Mouse (Mus musculus) skeletal muscle tissue, adult 2 months (tissue): Measurements from ENCODE around the gene Asic2.

Source experiments
- DNase-seq: peaks from one replicate; pipeline ENCODE4 v3.0.0-alpha.2; 2012; ENCODE audit warnings: low read depth, low spot score

The Asic2 gene

GRCm38 (mm10) chr11:81611948-81612797, 356.1 kb downstream of the Asic2 start:
- DNase-seq, result no peak

DNA sequence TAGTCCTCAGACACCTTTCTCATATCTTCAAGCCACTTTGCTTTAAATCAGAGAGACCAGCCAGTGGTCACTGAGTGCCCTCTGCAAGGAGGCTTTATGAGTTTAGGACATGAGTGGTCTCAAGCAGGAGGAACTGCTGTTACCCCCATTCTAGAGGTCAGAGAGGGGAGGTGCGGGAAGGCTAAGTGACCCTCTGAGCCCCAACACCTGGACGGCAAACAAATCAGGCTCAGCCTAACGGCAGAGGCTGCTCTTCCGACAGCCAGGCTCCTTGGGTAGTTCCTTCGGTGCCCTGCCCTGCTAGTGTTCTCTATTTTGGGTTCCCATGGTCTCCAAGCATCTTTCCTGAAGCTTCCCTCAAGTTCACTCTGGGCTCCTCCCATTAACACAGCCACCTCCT, 357.8 kb downstream of the Asic2 start:
- no peak for DNase-seq

GRCm38 (mm10) chr11:81602971-81603370, 365.3 kb downstream of the Asic2 start:
- no peak for DNase-seq

GRCm38 (mm10) chr11:81601736-81602135, 366.5 kb downstream of the Asic2 start:
- DNase-seq, result no peak

DNA sequence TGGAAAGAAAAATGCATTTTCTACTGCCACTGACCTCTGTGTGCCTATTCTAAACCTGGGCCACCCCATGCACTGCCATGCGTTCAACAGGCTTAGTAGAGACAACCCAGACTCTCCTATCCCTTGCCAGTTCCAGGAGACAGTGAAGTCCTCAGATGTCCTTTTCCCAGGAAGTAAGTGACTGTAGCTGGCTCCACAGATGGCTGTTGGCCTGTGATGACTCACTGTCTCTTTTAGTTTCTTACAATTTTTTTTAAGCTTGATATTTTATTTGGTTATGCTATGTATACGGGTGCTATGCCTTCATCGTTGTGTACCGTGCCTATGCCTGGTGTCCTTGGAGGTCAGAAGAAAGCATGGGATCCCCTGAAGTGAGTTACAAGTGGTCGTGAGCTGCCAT, 370.7 kb downstream of the Asic2 start:
- DNase-seq, result no peak

GRCm38 (mm10) chr11:81595235-81595634, 373.0 kb downstream of the Asic2 start:
- no peak for DNase-seq

- no peak for DNase-seq
Measured at GRCm38 (mm10) chr11:81592776-81593175, 375.5 kb downstream of the Asic2 start.

DNA sequence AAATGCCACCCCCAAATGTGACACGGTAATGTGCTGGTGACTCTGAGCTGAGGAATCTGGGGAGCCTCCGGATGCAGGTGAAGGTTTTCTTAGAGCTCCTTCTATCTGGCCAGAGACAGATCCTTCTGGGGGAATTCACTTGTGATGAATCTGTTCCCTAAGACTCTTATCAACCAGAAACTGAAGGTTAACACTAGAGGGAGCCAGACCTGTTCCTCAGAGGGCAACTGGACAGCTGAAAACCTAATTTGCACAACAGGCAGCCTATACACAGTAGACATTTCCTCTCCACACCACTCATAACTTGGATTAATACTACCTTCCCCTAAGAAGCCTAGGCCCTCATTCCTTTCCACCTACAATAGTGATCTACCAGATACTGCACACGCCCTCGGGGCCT, 377.3 kb downstream of the Asic2 start:
- no peak for DNase-seq

- DNase-seq, result peak; percentile 13
Measured at GRCm38 (mm10) chr11:81588630-81589029, 379.6 kb downstream of the Asic2 start.

GRCm38 (mm10) chr11:81587942-81588341, 380.3 kb downstream of the Asic2 start:
- DNase-seq, result peak; percentile 4

- DNase-seq, result no peak
Measured at GRCm38 (mm10) chr11:81587114-81587513, 381.1 kb downstream of the Asic2 start.

GRCm38 (mm10) chr11:81584506-81584905, 383.8 kb downstream of the Asic2 start:
- no peak for DNase-seq

DNA sequence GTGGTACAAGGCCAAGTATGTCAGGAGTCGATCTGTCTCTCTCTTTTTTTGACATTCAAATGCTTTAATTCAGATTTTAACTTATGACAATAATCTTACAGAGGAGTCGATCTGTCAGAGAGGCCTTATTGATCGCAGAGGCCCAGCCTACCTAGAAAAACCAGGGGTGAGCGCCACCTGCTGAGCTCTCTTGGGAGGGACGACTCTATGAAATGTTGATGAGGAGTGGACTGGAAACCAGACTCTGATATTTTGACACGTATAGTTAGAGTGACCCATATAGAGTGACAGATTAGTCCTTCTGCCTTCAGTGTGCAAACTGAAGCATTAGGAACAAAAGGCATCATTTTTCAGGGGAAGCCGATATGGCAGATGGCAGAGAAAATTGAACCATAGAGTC, 385.1 kb downstream of the Asic2 start:
- no peak for DNase-seq

DNA sequence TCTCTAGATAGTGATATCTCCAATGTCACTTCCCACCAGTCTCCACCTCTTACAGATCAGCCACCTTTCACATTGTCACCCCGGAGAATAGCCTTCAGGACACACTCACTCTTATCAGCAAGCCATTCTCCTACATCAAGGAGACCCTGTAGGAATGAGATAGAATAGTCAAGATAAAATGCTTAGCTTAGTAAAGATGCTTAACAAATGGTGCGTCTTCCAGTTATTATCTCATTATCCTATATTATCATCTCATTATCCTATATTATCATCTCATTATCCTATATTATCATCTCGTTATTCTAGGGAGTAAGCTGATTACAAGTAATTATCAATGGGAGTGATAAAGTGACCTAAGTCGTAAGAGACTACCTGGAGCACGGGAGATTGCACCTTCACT, 386.1 kb downstream of the Asic2 start:
- DNase-seq, result no peak

DNA sequence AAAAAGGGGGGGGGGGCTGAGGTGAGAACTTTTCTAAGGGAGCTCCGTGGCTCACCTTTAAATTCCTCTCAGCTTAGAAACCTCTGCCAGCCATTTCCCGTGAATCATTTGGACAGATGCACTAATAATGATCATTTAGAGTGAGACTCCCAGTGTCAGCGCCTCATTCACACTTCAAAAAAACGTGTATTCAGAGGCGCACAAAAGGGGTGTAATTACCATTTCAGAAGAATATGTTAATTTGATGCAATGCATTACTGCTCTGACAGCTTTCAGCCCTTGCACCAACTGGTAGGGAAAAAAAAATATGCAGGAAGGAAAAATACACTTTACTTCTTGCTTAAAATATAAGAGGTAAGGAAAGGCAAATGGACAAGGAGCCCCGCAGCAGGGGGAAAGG, 388.5 kb downstream of the Asic2 start:
- DNase-seq, result no peak

DNA sequence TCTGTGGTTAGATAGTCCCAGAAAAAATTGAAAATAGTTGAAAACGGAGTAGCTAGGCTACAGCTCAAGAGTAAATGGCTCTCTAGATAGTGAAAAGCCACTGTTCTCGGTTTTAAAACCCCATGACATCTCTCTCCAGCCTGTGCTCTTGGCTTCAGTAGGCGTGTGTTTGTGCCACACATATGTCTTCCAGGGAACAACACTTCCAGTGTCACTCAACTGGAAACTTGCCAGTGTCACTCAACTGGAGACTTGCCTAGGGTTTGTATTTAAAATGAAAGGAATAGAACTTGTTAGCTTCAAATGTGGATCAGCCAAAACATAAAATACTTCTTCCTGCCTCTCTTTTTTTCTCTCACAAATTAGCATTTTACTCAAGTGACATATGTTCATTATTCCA, 397.9 kb downstream of the Asic2 start:
- no peak for DNase-seq

GRCm38 (mm10) chr11:81564857-81565256, 403.4 kb downstream of the Asic2 start:
- no peak for DNase-seq

DNA sequence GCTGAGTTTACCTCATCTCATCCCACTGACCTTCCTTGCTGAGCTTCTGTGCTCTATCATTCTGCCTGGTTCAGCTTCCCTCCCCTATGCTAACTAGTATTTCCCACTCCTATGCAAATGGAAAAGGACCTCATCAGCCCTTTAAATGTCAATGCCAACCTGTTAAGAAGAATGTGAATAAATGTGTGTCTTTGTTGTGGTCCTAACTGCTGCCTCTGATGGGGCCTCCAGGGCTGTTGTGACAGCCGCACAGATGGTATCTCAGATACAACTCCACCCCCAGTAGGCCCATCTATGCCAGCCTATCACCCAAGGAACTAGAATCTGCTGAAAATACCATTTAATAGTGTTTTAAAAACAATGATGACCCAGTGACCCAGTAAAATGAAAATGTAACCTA, 407.9 kb downstream of the Asic2 start:
- no peak for DNase-seq

GRCm38 (mm10) chr11:81543189-81543588, 425.1 kb downstream of the Asic2 start:
- no peak for DNase-seq

DNA sequence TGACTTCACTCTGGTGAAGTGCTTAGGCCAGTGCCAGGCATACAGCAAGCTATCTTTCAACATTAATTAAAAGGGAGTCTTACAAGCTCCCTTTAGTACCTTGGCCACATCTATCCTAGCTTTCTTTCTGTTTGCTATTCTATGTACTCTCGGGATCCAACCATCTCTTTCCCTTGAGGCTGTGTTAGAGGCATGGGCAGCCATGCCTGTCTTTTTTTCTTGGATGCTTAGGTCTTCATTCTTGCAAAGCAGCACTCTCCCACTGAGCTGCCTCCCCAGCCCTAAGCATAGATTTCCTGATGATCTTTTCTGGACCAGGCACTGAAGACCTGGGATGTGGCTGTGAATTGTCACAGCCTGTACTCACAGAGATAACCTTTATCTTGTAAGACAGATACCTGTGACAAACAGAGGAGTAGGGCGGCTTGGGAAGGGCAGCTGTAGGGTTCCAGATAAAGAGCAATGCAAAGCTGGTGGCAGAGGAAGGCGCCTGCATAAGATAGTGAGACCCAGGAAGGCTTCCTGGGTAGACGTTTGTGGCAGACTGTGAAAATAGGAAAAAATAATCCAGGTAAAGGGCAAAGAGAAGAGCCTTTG, 433.0 kb downstream of the Asic2 start:
- DNase-seq, result no peak

DNA sequence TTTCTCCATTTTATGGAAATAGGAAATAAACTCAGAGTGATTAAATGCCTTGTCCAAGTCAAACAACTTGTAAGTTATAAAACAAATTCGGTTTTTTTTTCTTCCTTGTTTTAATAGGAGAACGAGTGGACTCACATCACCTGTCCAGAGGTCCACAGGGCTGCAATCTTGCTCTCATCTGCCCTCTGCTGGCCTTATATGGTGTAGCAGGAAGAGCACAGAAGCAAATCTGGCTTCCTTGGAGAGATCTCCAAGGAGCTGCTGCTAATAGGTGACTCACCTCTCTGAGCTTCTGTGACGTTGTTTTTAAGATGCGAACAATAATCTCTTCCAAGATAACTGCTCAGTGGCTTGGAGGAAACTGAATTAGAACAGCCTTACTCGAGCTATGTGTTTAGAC, 433.6 kb downstream of the Asic2 start:
- DNase-seq, result no peak

- DNase-seq, result no peak
Measured at GRCm38 (mm10) chr11:81531906-81532305, 436.4 kb downstream of the Asic2 start.

- no peak for DNase-seq
Measured at GRCm38 (mm10) chr11:81522927-81523326, 445.3 kb downstream of the Asic2 start.
